Mouse (Mus musculus): Measurements from ENCODE around the gene F10.
"Not testable (repeated sequence)": the region's sequence is repeated elsewhere in the genome, so short reads cannot be mapped to it uniquely, and the experiment has no call there.

F10 gene

DNA sequence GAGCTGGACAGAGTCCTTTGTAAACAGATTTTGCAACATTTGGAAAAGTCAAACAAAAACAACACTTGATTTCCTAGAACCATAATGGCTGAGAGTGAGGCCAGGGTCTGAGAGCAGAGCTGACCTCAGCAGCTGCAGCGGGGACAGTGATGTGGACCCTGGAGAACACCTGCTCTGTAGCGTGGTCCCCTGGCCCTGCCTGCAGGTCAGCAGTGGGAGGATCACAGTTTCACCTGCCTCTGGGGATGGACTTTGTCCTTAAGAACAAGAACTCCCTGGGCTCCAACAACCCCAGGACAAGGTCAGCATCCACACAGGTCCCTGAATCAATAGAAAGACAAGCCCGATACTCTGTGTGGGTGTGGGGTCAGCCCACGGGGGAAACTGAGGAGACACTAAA, 20.2 kb downstream of the F10 start:
- DNase-seq (ENCODE audit: low read depth in 1 of 2, low spot score in 2 of 2) = no peak

DNA sequence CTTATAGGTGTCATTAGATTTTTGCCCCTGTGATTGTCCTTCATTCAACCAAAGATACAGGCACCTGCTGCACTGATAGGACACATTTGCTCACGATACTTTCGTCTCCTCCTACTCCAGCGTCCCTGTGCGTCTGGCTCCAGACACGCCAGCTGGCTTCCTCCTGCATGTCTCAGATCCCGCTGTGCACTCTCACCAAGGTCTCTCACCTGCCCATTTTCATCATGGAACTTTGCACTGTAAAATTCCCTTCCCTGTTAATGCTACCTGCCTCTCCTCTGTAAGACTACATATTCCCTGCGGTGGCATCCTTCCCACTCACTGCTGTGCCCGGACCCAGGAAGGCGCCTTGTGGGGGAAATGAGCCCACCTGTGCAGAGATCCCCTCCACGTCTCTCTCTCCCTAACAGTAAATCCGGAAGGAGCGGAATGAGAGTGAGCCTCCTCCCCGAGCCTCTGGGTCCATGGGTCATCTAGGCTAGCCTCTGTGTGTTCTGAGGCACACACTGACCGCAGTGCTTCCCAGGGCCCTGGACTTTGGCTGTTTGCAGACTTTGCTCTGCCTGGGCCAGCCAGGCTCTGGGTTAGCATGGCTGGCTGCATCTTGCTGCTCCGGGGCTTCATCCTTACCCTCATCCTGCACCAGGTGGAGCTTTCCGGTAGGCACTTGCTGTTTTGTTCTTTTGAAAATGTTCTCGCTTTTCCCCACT, 23.5 kb downstream of the F10 start, which contains the start of gene Proz:
Proz (plus strand) TSS at position 474 of the 710 bp plus-strand sequence.
- no peak for DNase-seq (ENCODE audit: low read depth in 1 of 2, low spot score in 2 of 2)

DNA sequence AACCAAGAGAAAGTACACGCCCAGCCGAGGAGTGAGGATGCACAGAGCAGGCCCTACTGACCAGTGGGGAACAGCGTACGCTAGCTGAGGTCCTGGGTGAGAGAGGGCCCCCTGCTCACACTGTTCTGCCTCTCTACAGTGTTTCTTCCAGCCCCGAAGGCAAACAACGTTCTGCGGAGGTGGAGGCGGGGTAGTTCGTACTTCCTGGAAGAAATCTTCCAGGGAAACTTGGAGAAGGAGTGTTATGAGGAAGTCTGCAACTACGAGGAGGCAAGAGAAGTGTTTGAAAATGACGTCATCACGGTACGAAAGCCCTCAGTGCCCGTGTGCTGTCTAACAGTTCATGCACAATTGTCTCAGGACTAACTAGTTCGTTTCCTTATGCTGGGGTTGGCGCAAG, 26.0 kb downstream of the F10 start:
- no peak for DNase-seq (ENCODE audit: low read depth in 1 of 2, low spot score in 2 of 2)

DNA sequence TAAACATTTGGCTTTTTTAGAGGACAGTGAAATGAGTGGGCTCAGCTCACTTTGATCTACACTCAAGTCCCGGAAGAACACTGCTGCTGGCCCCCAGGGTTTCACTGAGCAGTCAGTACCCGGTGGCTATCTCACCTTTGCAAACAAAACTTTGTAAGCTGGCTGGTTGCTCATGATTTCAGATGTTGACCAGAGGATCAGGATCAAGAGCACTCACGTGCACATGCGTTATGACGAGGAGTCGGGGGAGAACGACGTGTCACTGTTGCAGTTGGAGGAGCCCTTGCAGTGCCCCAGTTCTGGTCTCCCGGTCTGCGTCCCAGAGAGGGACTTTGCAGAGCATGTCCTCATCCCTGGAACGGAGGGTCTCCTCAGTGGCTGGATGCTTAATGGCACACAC, 36.1 kb downstream of the F10 start:
- no peak for DNase-seq (ENCODE audit: low read depth in 1 of 2, low spot score in 2 of 2)

DNA sequence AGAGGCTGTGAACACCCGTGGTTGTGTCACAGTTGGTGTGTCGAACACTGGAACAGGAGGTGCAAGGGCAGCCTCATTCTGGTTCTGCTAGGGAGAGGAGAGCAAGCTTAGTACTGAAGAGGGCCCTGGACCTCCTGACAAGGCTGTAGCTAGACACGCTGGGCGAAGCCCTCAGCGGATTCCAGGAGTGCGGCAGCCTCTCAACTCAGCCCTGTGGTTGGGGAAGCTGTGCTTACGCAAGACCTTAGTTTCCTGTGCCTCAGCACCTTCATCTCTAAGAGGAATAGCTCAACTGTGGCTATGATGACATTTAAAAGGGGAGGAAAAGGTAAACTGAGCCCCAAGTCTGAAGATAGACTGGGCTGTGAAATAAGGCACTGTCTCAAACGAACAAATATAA, 37.9 kb downstream of the F10 start:
- DNase-seq (ENCODE audit: low read depth in 1 of 2, low spot score in 2 of 2) = peak in 1 of 2 experiments; percentile 9

DNA sequence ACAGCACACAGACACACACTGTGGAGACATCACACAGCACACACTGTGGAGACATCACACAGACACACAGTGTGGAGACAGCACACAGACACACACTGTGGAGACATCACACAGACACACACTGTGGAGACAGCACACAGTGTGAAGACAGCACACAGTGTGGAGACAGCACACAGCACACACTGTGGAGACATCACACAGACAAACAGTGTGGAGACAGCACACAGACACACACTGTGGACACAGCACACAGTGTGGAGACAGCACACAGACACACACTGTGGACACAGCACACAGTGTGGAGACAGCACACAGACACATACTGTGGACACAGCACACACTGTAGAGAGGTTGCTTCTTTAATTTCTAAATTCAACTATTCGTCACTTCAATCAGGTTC, 38.5 kb downstream of the F10 start:
- not testable (repeated sequence) for DNase-seq (ENCODE audit: low read depth in 1 of 2, low spot score in 2 of 2)

DNA sequence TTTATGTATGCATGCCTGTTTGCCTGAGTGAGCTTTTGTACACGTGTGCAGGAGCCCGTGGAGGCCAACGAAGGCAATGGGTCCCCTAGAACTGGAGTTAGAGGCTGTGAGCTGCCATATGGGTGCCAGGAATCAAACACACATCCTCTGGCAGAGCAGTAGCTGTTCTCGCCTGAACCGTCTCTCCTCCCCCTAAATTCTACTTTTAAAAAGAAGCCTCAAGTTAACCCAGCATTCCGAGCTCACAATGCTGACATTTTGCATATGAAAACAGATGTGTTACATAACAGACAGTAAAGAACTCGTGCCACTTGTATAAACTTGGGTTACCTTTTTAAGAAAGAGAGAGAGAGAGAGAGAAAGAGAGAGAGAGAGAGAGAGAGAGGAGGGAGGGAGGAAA, 40.4 kb downstream of the F10 start:
- no peak for DNase-seq (ENCODE audit: low read depth in 1 of 2, low spot score in 2 of 2)

DNA sequence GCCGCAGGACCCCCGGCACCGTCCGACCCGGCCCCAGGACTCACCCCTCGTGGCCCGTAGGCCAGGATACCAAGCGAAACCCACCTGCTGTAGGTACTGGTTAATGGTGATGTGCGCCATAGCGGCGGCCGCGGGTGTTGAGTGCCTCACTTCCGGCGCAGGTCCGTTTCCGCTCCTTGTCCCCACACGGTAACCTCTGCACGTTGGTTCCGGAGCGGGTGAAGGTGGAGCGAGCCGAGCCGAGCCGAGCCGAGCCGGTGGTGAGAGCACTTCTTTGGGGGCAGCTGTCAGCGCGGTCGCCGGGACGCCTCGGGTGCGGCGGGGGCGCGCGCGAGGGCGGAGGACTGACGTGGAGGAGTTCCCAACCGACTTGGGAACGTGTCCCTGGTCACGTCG, 67.6 kb downstream of the F10 start:
- peak; percentile 74 to 82 for DNase-seq (ENCODE audit: low read depth in 1 of 2, low spot score in 2 of 2)

DNA sequence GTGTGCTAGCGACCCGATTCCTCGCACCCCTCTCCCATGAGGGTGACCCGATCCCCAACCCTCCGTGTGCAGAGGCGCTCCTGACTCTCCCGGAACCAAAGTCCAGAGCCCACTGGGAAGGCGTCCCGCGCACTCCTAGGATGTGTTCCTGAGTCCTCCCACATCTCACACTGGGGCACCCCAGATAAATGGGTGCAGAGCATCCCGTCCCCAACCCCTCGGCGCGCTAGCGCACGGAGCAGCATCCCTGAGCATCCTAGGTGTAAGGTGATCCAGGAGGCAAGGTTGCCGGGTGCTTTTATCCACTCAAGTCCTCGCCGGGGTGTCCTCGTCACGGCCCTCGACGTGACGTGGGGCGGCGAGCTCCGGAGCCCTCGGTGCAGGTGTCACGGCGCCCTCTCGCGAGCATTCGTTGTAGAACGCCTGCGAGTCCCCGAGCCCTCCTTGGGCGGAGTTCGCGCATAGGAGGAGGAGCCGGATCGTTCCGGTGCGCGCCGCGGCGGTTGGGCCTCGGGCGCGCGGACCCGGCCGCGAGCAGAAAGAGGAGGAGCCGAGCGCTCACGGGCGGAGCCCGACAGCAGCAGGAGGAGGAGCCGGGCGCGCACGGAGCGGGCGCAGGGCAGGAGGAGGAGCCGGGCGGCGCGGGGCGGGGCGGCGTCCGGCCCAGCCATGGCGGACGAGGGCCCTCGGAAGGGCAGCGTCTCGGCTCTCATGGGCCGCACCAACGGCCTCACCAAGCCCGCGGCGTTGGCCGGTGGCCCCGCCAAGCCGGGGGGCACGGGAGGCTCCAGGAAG, 68.2 kb downstream of the F10 start, which contains the start of the genes Pcid2 and Cul4a:
Pcid2 (minus strand) TSS at position 373 of the 795 bp plus-strand sequence.
Cul4a (plus strand) TSS at position 535 of the 795 bp plus-strand sequence.
- peak; percentile 90 to 95 for DNase-seq (ENCODE audit: low read depth in 1 of 2, low spot score in 2 of 2)

DNA sequence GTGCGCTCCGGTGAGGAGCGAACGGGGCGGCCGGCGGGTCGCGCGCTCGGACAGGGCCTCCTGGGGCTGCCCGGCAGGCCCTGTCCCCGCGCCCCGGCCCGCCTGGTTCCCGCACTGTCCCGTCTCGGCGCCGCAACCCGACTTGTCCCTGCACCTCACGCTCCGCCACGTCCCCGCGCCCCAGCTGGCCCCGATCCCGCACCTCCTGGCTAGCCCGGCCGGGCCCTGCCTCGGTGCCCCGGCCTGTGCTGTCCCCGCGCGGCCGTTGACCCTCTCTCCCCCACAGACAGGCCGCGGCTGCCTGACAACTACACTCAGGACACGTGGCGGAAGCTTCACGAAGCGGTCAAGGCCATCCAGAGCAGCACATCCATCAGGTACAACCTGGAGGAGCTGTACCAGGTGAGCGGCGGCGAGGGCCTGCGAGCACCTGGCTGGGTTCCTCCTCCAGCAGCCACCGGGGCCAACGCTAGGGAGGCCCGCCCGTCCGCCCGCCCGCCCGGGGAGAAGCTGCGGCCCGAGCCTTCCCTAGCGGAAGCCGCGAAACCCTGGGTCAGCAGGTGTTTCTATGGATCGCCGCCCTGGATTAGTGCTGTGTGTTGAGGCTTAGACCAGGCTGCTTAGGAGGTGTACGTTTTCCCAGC, 68.9 kb downstream of the F10 start:
- no peak for DNase-seq (ENCODE audit: low read depth in 1 of 2, low spot score in 2 of 2)
